Mouse (Mus musculus) cortical plate, adult 2 months (tissue): ENCODE measurements around the gene Dirc2. TPM values are rescaled to one million over a fixed set of nuclear protein-coding genes. Genes with fewer than 3 reads are reported as not detected.

Experiments used
- H3K27ac ChIP-seq: fragments of 200-500 bp; 2 replicates; pipeline ENCODE4 v1.5.1; 2012; ENCODE audit warnings: low read length, control low read depth, inconsistent platforms; ENCODE audit not compliant: insufficient read depth
- H3K4me1 ChIP-seq: fragments of 200-500 bp; 2 replicates; pipeline ENCODE4 v1.6.1; 2011; ENCODE audit warnings: low read length; ENCODE audit not compliant: control insufficient read depth, insufficient read depth
- H3K4me3 ChIP-seq: fragments of 200-500 bp; 2 replicates; pipeline ENCODE4 v1.5.1; 2011; ENCODE audit warnings: mild to moderate bottlenecking, low read length, control low read depth; ENCODE audit not compliant: insufficient read depth
- CTCF ChIP-seq: fragments of 200-500 bp; IDR thresholded peaks from 2 replicates; pipeline ENCODE4 v1.5.1; 2011; ENCODE audit warnings: mild to moderate bottlenecking, control low read depth, low read length; ENCODE audit not compliant: insufficient read depth; ENCODE audit errors: extremely low read depth
- POLR2A ChIP-seq: fragments of 200-500 bp; IDR thresholded peaks from 2 replicates; pipeline ENCODE4 v1.6.1; 2011; ENCODE audit warnings: mild to moderate bottlenecking, low read length, control low read depth; ENCODE audit not compliant: insufficient read depth; ENCODE audit errors: extremely low read depth
- polyA plus RNA-seq: library from polyadenylated mRNA; depleted of rRNA; stranded (reverse); fragments of >200 nt; gene quantifications from 2 replicates; pipeline ENCODE4 v1.2.3, GENCODE M21; 2012

Gene Dirc2
- polyA plus RNA-seq, 1 experiment, result 61.1 TPM

GRCm38 (mm10) chr16:35701823-35702222 lies 67.3 kb downstream of the Dirc2 start:
- no peak for TF ChIP-seq CTCF
- no peak for TF ChIP-seq POLR2A

GRCm38 (mm10) chr16:35696103-35696502 lies 73.1 kb downstream of the Dirc2 start:
- H3K27ac ChIP-seq, result no peak overlapping the region
- TF ChIP-seq POLR2A (no peak), CTCF (no peak)
- H3K4me3 ChIP-seq, result no peak overlapping the region
- H3K4me1 ChIP-seq, result 0 out of 2 replicates have a peak, but pooled peaks cover under 1% of the 10 kb centered on the region

More at GRCm38 (mm10) chr16:35701823-35702222, 67.3 kb downstream of the Dirc2 start:
- H3K4me3 ChIP-seq, result no peak overlapping the region
- no peak overlapping the region for H3K27ac ChIP-seq
- 0 out of 2 replicates have a peak, but pooled peaks cover 2% of the 10 kb centered on the region for H3K4me1 ChIP-seq

GRCm38 (mm10) chr16:35694250-35694846 lies 74.8 kb downstream of the Dirc2 start:
- H3K4me3 ChIP-seq, result no peak overlapping the region
- H3K27ac ChIP-seq, result no peak overlapping the region
- TF ChIP-seq CTCF (no peak), POLR2A (no peak)
- no peaks in the 10 kb centered on the region for H3K4me1 ChIP-seq

GRCm38 (mm10) chr16:35691606-35692005 lies 77.5 kb downstream of the Dirc2 start:
- no peak overlapping the region for H3K4me3 ChIP-seq
- no peak overlapping the region for H3K27ac ChIP-seq
- H3K4me1 ChIP-seq, result no peaks in the 10 kb centered on the region
- no peak for TF ChIP-seq POLR2A
- TF ChIP-seq CTCF, result no peak

GRCm38 (mm10) chr16:35686491-35686890 lies 82.7 kb downstream of the Dirc2 start:
- Histone ChIP-seq H3K4me3 (no peak overlapping the region), H3K27ac (no peak overlapping the region), H3K4me1 (no peaks in the 10 kb centered on the region)
- TF ChIP-seq CTCF, result no peak
- TF ChIP-seq POLR2A, result no peak

GRCm38 (mm10) chr16:35685027-35685426 lies 84.1 kb downstream of the Dirc2 start:
- H3K4me1 ChIP-seq, result no peaks in the 10 kb centered on the region
- no peak overlapping the region for H3K4me3 ChIP-seq
- H3K27ac ChIP-seq, result no peak overlapping the region
- TF ChIP-seq POLR2A, result no peak
- no peak for TF ChIP-seq CTCF

GRCm38 (mm10) chr16:35681327-35682108 lies 87.6 kb downstream of the Dirc2 start:
- no peak overlapping the region for H3K4me3 ChIP-seq
- TF ChIP-seq POLR2A (no peak), CTCF (no peak)
- no peaks in the 10 kb centered on the region for H3K4me1 ChIP-seq
- no peak overlapping the region for H3K27ac ChIP-seq

GRCm38 (mm10) chr16:35678476-35678875 lies 90.7 kb downstream of the Dirc2 start:
- no peaks in the 10 kb centered on the region for H3K4me1 ChIP-seq
- no peak overlapping the region for H3K4me3 ChIP-seq
- no peak overlapping the region for H3K27ac ChIP-seq
- no peak for TF ChIP-seq CTCF

- no peak for TF ChIP-seq POLR2A
- no peak for TF ChIP-seq CTCF
- Histone ChIP-seq H3K4me3 (no peak overlapping the region), H3K27ac (no peak overlapping the region), H3K4me1 (no peaks in the 10 kb centered on the region)
Measured at GRCm38 (mm10) chr16:35677511-35678113, 91.5 kb downstream of the Dirc2 start.
